Mouse (Mus musculus) frontal cortex, postnatal 10 days (tissue): ENCODE measurements around the gene Olfr1043.
"Not testable (repeated sequence)": the region's sequence is repeated elsewhere in the genome, so short reads cannot be mapped to it uniquely, and the experiment has no call there.

Experiments
- DNase-seq, 2 experiments: peaks; one replicate each; pipeline ENCODE4 v3.0.0; 2022; ENCODE audit warnings: low spot score in 2 of 2, mixed read lengths in 1 of 2

Gene Olfr1043

DNA sequence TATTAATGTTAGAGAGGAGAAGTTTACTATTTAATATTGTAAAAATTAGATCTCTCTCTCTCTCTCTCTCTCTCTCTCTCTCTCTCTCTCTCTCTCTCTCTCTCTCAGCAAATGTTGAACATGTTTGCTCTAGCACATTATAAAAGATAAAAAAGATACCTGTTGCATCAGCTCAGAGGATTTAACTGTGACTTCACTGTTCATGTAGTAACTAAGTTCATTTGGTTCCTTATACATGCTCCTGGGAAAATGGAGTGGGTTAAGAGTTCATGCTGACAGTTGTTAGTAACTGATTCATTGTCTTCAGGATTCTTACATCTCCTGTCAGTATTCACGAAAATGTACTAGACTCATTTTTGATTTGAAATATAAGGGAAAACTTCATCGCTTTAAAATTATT, at the start of gene Olfr1043:
Olfr1043 (minus strand) TSS at position 101 of the 400 bp plus-strand sequence.
- no peak for DNase-seq

DNA sequence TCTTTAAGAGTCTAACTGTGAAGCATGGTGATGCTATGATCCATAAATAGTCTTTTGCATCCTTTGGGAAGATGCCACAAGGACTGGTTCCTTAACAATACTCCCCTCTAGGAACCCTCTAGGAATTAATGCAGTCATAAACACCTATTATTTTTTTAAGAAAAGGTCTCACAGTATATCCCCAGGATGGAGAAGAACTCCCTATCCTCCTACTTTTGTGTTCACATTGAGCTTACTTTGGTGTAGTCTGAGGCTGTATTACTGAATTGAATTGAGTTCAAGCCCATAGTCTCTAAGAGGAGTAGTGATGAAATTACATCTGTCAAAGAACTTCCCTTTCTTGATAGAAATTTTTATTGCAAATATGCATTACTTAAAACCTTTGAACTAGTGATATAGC, 35.6 kb upstream of the Olfr1043 start, which contains the start of gene Olfr1045:
Olfr1045 (minus strand) TSS at position 101 of the 400 bp plus-strand sequence.
- DNase-seq: no peak

DNA sequence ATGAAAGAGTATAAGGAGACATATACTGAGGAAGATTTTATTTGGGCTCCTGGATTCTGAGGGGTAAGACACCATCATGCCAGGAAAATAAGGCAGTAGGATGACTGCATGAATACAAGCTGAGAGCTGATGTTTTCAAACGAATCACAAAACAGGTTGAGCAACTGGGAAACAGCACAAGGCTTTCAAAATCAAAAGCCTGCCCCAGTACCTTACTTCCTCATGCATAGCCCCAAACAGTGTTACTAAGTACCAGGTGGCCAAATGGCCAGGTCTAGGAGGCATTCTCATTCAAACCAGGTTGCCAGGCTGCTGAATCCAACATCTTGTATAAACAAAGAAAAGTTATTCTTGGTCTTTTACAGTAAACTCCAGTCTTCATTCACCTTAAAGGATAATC, 28.5 kb upstream of the Olfr1043 start:
- DNase-seq: no peak

DNA sequence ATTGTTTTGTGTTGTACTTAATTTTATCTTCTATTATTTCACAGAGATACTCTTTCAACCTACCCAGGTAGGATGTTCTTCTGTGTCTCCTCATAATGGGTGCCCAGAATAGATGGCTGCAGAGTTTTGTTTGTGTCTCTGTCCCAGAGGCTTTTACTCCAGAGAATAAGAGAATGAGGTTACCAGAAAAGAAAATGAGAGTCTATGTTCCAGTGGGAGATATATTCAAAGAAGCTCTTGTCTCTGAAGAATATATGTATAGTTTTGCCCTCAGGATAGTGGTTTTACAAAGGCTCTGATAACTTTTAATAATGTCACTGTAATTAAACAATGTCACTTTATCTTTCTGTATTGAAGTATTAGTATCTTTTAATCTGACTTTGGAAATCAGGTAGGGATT, 18.3 kb upstream of the Olfr1043 start, which contains the start of gene Olfr52:
Olfr52 (minus strand) TSS at position 101 of the 400 bp plus-strand sequence.
- DNase-seq: no peak

DNA sequence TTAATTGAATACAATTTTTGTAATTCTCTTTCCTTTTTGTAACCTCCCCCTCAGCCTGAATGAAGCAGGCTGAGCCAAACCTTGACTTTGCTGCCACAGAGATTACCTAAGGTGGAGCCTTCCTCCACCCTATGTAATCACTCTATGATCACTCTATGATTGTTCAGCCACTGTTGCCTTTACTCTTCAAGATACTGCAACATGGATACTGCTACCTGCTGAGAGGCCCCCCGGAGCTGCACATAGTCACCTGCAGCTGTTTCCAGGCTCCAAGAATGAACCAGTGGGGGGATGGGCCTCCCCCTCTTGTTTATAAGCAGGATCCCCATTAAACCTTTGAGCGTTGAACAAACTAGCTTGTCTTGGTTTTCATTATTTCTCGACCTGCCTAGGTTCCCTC, 12.6 kb upstream of the Olfr1043 start:
- no peak for DNase-seq

DNA sequence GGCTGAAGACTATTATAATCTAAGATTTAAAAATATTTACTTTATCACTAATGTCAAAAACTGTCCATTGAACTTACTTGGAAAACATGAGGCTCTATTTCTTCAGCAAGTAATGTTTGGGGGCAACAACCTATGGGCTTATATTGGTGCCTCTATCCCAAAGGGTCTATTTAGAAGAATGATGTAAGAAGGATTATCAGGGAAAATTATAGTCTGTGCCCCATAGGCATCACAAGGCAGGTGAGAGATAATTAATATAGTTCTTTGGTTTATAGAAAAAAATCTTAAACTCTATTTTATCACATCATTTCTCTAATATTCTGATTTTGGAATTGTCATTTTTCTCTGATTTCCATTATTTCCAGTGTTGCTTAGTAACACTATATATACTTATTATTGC, 10.4 kb upstream of the Olfr1043 start, which contains the start of gene Olfr1044:
Olfr1044 (minus strand) TSS at position 101 of the 400 bp plus-strand sequence.
- no peak for DNase-seq

DNA sequence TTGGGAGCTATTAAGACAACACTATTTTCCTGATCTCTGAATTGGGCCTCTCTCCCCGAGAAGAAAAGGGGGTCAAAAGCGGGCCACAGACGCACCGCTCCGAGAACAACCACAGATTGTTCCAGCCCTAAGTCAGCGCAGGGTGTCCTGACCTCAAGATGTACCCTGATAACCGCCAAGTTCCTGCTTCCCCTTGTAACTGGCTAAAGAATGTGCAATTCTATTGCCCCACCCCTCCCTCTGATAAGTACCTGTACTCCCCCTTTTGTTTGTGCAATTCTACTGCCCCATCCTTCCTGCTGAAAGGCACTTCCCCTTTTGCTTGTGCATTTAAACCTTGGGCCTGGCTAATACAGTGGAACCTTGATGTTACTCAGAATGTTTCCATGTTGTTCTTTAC, 8.1 kb upstream of the Olfr1043 start:
- not testable (repeated sequence) for DNase-seq

DNA sequence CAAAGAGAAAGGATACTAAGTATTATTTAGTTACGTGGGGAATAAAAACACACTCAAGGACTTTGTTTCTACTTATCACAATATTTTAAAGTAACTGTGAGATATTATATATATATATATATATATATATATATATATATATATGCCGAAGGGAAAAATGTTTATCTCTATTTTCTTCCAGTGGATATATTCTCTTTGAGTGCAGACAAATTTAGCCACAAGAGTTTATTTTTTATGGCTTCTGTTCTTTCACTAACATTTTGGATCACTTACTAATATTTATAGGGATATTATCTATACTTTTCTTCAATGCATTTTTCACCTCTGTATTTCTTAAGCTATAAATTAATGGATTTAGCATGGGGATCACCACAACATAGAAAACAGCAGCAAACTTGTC, 5.6 kb downstream of the Olfr1043 start, which contains the start of gene Olfr1042:
Olfr1042 (minus strand) TSS at position 101 of the 400 bp plus-strand sequence.
- DNase-seq: no peak

DNA sequence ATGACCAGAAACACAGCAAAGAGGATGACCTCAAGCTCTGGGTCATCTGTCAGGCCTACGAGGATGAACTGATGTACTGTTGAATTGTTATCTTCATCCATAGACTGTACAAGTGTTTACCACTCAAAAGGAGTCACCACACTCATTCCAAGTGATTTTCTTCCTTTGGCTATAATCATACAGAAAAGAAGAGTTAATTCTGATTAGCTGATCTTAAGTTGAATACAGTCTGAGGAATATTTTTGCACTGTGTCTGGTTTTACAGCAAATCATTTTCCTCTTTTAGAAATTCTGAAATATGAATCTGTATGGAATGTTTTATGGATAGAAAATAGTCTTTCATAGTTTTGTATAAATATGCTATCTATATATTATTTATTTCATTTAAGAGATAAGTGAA, 20.7 kb downstream of the Olfr1043 start, which contains the start of gene Olfr1040:
Olfr1040 (minus strand) TSS at position 101 of the 400 bp plus-strand sequence.
- no peak for DNase-seq

DNA sequence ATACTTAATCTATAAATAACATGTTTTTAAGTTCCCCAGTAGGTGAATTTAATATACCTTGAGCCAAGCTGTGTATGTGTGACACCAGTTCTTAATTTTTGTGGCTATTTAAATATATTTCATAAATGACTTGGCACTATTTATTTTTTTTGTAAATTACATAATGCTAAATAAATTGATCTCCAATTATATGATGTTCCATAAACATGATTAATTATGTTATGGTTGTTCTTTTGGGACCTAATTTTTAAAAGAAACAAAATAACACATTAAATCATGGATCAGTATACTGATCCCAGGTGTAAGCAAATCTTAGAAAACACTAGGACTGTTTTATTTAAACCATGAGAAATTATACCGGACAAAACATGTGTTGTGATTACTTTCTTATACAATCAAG, 31.5 kb downstream of the Olfr1043 start, which contains the start of gene Olfr1039:
Olfr1039 (minus strand) TSS at position 101 of the 400 bp plus-strand sequence.
- no peak for DNase-seq
